Mouse (Mus musculus) c-Kit-positive CD71-positive TER-119-positive erythroid progenitor cells, embryonic 14.5 days (primary cell): Measurements from ENCODE around the gene Agrp.

Experiments
- DNase-seq: peaks from one replicate; pipeline ENCODE4 v3.0.0-alpha.2; 2013; ENCODE audit warnings: low spot score

The Agrp gene

GRCm38 (mm10) chr8:105518436-105519313 is 118.5 kb downstream of the Agrp start, which contains the start of gene Hsd11b2:
Gene Hsd11b2, plus strand, starts transcription at chr8:105518755.
- peak; percentile 55 for DNase-seq

DNA sequence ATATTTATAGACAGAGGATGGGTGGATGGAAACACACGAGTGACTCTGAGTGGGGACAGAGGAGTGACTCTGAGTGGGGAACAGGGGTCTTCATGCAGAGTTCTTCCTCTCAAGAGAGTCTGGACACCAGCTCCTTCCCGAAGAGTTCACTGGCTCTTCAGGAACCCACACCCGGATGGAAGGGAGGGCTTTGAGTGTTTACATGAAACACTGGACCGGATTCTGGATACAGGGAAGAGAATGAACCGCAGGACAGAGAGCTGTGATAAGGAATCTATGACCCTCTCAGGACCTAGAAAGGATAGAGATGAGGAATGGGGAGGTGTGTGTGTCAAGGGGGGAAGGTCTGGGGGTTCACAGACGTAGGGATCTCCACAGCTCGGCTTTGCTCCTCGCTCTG is 119.8 kb downstream of the Agrp start:
- no peak for DNase-seq
